Mouse (Mus musculus) small intestine, adult 2 months (tissue): ENCODE measurements around the gene Wdr37. TPM values are rescaled to one million over a fixed set of nuclear protein-coding genes. Genes with fewer than 3 reads are reported as not detected.

Experiments used
- H3K27ac ChIP-seq: fragments of 200-500 bp; 2 replicates; pipeline ENCODE4 v1.5.1; 2012; ENCODE audit warnings: low read depth, low read length, control low read depth, inconsistent platforms; ENCODE audit not compliant: insufficient read depth
- H3K27me3 ChIP-seq: fragments of 200-500 bp; 2 replicates; pipeline ENCODE4 v1.6.1; 2012; ENCODE audit warnings: mild to moderate bottlenecking, moderate library complexity, low read length, inconsistent platforms; ENCODE audit not compliant: control insufficient read depth, insufficient read depth
- H3K36me3 ChIP-seq: fragments of 200-500 bp; 2 replicates; pipeline ENCODE4 v1.6.1; 2012; ENCODE audit warnings: mild to moderate bottlenecking, low read length, control low read depth, inconsistent platforms; ENCODE audit not compliant: control insufficient read depth, insufficient read depth
- H3K4me1 ChIP-seq: fragments of 200-500 bp; 2 replicates; pipeline ENCODE4 v1.6.1; 2012; ENCODE audit warnings: low read length, inconsistent platforms, mixed read lengths; ENCODE audit not compliant: control insufficient read depth, insufficient read depth, insufficient read length
- H3K4me3 ChIP-seq: fragments of 200-500 bp; 2 replicates; pipeline ENCODE4 v1.5.1; 2012; ENCODE audit warnings: low read depth, mild to moderate bottlenecking, control low read depth, inconsistent platforms, low read length, moderate library complexity
- CTCF ChIP-seq: fragments of 200-500 bp; IDR thresholded peaks from 2 replicates; pipeline ENCODE4 v1.5.1; 2012; ENCODE audit warnings: low read depth, mild to moderate bottlenecking, control low read depth, inconsistent platforms, low read length, moderate library complexity, mixed read lengths; ENCODE audit not compliant: insufficient replicate concordance, insufficient read length; ENCODE audit errors: extremely low read depth
- POLR2A ChIP-seq: fragments of 200-500 bp; IDR thresholded peaks from 2 replicates; pipeline ENCODE4 v1.6.1; 2012; ENCODE audit warnings: low read depth, mild to moderate bottlenecking, control low read depth, inconsistent platforms, low read length, moderate library complexity
- WGBS: fragments of 180-500 bp; shearing (Covaris S2); methylation state at CpG from one replicate; pipeline ENCODE4 v1.1.7; 2018; 5-methylcytosine and 5-hydroxymethylcytosine counted together
- polyA plus RNA-seq: library from polyadenylated mRNA; depleted of rRNA; stranded (reverse); fragments of >200 nt; gene quantifications from 2 replicates; pipeline ENCODE4 v1.2.3, GENCODE M21; 2012

Wdr37 gene
- polyA plus RNA-seq, 1 experiment, result 10.7 TPM

GRCm38 (mm10) chr13:8823546-8823945 is 48.2 kb downstream of the Wdr37 start:
- H3K4me1 ChIP-seq, result no peaks in the 10 kb centered on the region
- no peak overlapping the region for H3K27ac ChIP-seq
- H3K4me3 ChIP-seq, result no peak overlapping the region
- TF ChIP-seq POLR2A, result no peak
- no peak for TF ChIP-seq CTCF
- 90% methylated on average over 8 of the region's 8 CpGs for WGBS
- H3K36me3 ChIP-seq, result peaks cover 27% of the 10 kb centered on the region
- H3K27me3 ChIP-seq, result no peaks in the 10 kb centered on the region

- 85% methylated on average over 6 of the region's 6 CpGs for WGBS
- Histone ChIP-seq H3K36me3 (peaks cover 27% of the 10 kb centered on the region), H3K27me3 (no peaks in the 10 kb centered on the region), H3K27ac (no peak overlapping the region), H3K4me1 (no peaks in the 10 kb centered on the region), H3K4me3 (no peak overlapping the region)
- TF ChIP-seq CTCF (no peak), POLR2A (no peak)
These were observed 48.6 kb downstream of the Wdr37 start for GRCm38 (mm10) chr13:8823120-8823519.

- whole genome bisulfite sequencing, result 96% methylated on average over 4 of the region's 4 CpGs
- no peak overlapping the region for H3K4me3 ChIP-seq
- H3K4me1 ChIP-seq, result no peaks in the 10 kb centered on the region
- H3K27me3 ChIP-seq, result no peaks in the 10 kb centered on the region
- no peak for TF ChIP-seq POLR2A
- no peak for TF ChIP-seq CTCF
- peaks cover 27% of the 10 kb centered on the region for H3K36me3 ChIP-seq
- no peak overlapping the region for H3K27ac ChIP-seq
These were observed 49.5 kb downstream of the Wdr37 start for GRCm38 (mm10) chr13:8822201-8822600.

- Histone ChIP-seq H3K36me3 (peaks cover 14% of the 10 kb centered on the region), H3K27me3 (no peaks in the 10 kb centered on the region), H3K4me3 (no peak overlapping the region), H3K27ac (no peak overlapping the region), H3K4me1 (no peaks in the 10 kb centered on the region)
- no peak for TF ChIP-seq POLR2A
- TF ChIP-seq CTCF, result no peak
- WGBS, result 97% methylated on average over 2 of the region's 2 CpGs
These were observed 65.8 kb downstream of the Wdr37 start for GRCm38 (mm10) chr13:8805931-8806330.

- Histone ChIP-seq H3K4me3 (no peak overlapping the region), H3K27me3 (no peaks in the 10 kb centered on the region), H3K4me1 (no peaks in the 10 kb centered on the region), H3K27ac (no peak overlapping the region), H3K36me3 (peaks cover 10% of the 10 kb centered on the region)
- 62% methylated on average over 6 of the region's 6 CpGs for WGBS
- no peak for TF ChIP-seq CTCF
- no peak for TF ChIP-seq POLR2A
These were observed 71.1 kb downstream of the Wdr37 start for GRCm38 (mm10) chr13:8800576-8800975.

- Histone ChIP-seq H3K27me3 (no peaks in the 10 kb centered on the region), H3K27ac (no peak overlapping the region), H3K4me3 (no peak overlapping the region), H3K4me1 (no peaks in the 10 kb centered on the region), H3K36me3 (no peaks in the 10 kb centered on the region)
- TF ChIP-seq POLR2A (no peak), CTCF (no peak)
- WGBS, result 56% methylated on average over 8 of the region's 8 CpGs
These were observed 78.5 kb downstream of the Wdr37 start for GRCm38 (mm10) chr13:8793217-8793616.

GRCm38 (mm10) chr13:8785185-8785584 is 86.5 kb downstream of the Wdr37 start:
- Histone ChIP-seq H3K36me3 (no peaks in the 10 kb centered on the region), H3K4me1 (no peaks in the 10 kb centered on the region), H3K4me3 (no peak overlapping the region), H3K27me3 (no peaks in the 10 kb centered on the region), H3K27ac (no peak overlapping the region)
- 30% methylated on average over 9 of the region's 9 CpGs for WGBS
- TF ChIP-seq POLR2A, result no peak
- peak; percentile 68; the same call in 1 of the 2 replicates for TF ChIP-seq CTCF

- TF ChIP-seq POLR2A, result no peak
- no peak for TF ChIP-seq CTCF
- H3K4me3 ChIP-seq, result no peak overlapping the region
- no peaks in the 10 kb centered on the region for H3K4me1 ChIP-seq
- no peaks in the 10 kb centered on the region for H3K27me3 ChIP-seq
- no peak overlapping the region for H3K27ac ChIP-seq
- 83% methylated on average over 14 of the region's 14 CpGs for WGBS
- H3K36me3 ChIP-seq, result no peaks in the 10 kb centered on the region
These were observed 87.2 kb downstream of the Wdr37 start for GRCm38 (mm10) chr13:8784308-8785061.
